Mouse (Mus musculus) spleen, adult 2 months (tissue): ENCODE measurements around the gene Asap2.

ENCODE experiments used
- CTCF ChIP-seq: fragments of 200-500 bp; IDR thresholded peaks from 2 replicates; pipeline ENCODE4 v1.5.1; 2011; ENCODE audit warnings: mild to moderate bottlenecking, inconsistent platforms; ENCODE audit not compliant: insufficient read depth, insufficient read length, insufficient replicate concordance; ENCODE audit errors: extremely low read depth
- POLR2A ChIP-seq: fragments of 200-500 bp; IDR thresholded peaks from 2 replicates; pipeline ENCODE4 v1.6.1; 2011; ENCODE audit warnings: low read depth, low read length, inconsistent platforms

- TF ChIP-seq CTCF (no peak), POLR2A (no peak)
Observed at GRCm38 (mm10) chr12:21234560-21234959, 244.3 kb downstream of the Asap2 start.
